Mouse (Mus musculus): ENCODE measurements at regions not wholly inside any gene's neighbourhood (a gene's known extent, or its start where the extent isn't known, plus 50 kb on each side); places are given as distances from the start of the nearest gene placed in this dataset.

DNA sequence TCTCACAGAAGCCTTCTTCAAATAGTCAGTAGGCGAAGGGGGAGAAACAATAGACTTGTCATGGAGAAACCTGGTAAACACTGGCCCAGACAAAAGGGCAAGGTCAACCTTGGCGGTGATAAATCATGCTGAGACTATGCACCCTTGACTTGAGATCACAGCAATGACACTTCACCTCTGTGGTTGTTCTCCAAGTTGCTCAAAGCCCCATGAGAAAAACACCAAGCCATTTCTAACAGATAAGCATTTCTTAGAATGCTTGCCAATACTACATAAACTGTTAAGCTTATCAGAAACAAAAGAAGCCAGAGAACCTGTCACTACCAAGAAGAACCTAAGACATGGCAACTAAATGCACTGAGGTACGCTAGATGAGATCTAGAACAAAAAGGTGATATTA is 165.0 kb upstream of the Cdkn2b start:
- H3K36me3 ChIP-seq (ENCODE audit: control insufficient read depth, insufficient read depth), result no peaks in the 10 kb centered on the region
- no peak overlapping the region for H3K4me2 ChIP-seq (ENCODE audit: low read depth)
- H3ac ChIP-seq (ENCODE audit: control insufficient read depth, insufficient read length), result no peak overlapping the region
- H3K27me3 ChIP-seq (ENCODE audit: control insufficient read depth, insufficient read depth, insufficient read length), result no peaks in the 10 kb centered on the region
- H3K79me2 ChIP-seq (ENCODE audit: control insufficient read depth, insufficient read depth), result no peaks in the 10 kb centered on the region
- TF ChIP-seq POLR2A (IDR thresholded peaks at IDR 0.05; ENCODE audit: insufficient read length, low read depth) (no peak), TCF3 (IDR thresholded peaks at IDR 0.05; ENCODE audit: insufficient read length, low read depth) (no peak), MAX (IDR thresholded peaks at IDR 0.05; ENCODE audit: low read depth) (no peak), TCF12 (IDR thresholded peaks at IDR 0.05; ENCODE audit: insufficient read depth, poor library complexity, severe bottlenecking) (no peak), SRF (IDR thresholded peaks at IDR 0.05; ENCODE audit: control insufficient read depth, insufficient read length, low read depth) (no peak), POLR2AphosphoS2 (IDR thresholded peaks at IDR 0.05; ENCODE audit: insufficient read length, low read depth) (no peak), REST (IDR thresholded peaks at IDR 0.05; ENCODE audit: insufficient read depth, insufficient read length) (no peak), E2F4 (IDR thresholded peaks at IDR 0.05; ENCODE audit: insufficient read depth) (no peak), MYOD1 (IDR thresholded peaks at IDR 0.05; ENCODE audit: control insufficient read depth in 1 of 3, insufficient read length in 2 of 3, low read depth in 2 of 3) (no peak), CEBPB (IDR thresholded peaks at IDR 0.05; ENCODE audit: insufficient read depth, poor library complexity, severe bottlenecking) (no peak)
- no peak overlapping the region for H3K4me3 ChIP-seq

DNA sequence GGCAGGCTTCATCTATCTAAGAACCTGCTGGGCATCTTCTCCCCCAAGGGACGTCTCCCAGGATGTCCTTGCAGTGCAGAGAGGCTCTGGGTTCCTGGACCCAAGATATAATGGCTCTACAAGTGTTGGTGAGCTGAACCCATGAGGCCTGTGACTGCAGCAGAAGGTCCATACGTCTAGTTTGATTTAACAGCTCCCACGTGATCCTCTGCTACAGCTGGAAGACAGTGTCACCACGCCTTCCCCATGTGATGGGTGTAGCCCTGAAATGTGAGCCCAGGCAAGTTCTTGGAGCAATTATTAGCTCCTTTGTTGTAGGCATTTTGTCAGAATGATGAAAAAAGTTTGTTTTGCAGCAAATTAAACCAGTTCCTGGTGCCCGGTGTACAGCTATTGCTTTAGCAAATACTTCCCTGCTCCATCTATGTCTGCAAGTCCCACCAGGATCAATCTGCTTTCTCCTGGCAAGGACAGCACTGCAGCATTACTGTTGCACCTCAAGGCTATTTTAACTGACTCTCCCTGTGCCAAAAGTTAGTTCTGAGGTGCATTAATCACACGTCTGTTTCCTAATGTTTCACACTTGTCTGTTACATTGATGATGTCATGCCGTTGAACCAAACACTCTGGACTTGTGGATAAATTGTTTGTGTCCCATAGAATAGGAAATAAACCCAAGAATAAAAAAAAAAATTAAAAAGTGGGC is 164.2 kb upstream of the Cdkn2b start:
- H3K4me3 ChIP-seq, result no peak overlapping the region
- H3K79me2 ChIP-seq (ENCODE audit: control insufficient read depth, insufficient read depth), result no peaks in the 10 kb centered on the region
- H3K27me3 ChIP-seq (ENCODE audit: control insufficient read depth, insufficient read depth, insufficient read length), result no peaks in the 10 kb centered on the region
- no peaks in the 10 kb centered on the region for H3K36me3 ChIP-seq (ENCODE audit: control insufficient read depth, insufficient read depth)
- H3K4me2 ChIP-seq (ENCODE audit: low read depth), result no peak overlapping the region
- H3ac ChIP-seq (ENCODE audit: control insufficient read depth, insufficient read length), result no peak overlapping the region
- TF ChIP-seq CEBPB (IDR thresholded peaks at IDR 0.05; ENCODE audit: insufficient read depth, poor library complexity, severe bottlenecking) (no peak), POLR2AphosphoS2 (IDR thresholded peaks at IDR 0.05; ENCODE audit: insufficient read length, low read depth) (no peak), E2F4 (IDR thresholded peaks at IDR 0.05; ENCODE audit: insufficient read depth) (no peak), POLR2A (IDR thresholded peaks at IDR 0.05; ENCODE audit: insufficient read length, low read depth) (no peak), MYOG (IDR thresholded peaks at IDR 0.05; ENCODE audit: control insufficient read depth in 1 of 3, insufficient read depth in 1 of 3, insufficient read length in 2 of 3, low read depth in 2 of 3) (no peak), MAX (IDR thresholded peaks at IDR 0.05; ENCODE audit: low read depth) (no peak), REST (IDR thresholded peaks at IDR 0.05; ENCODE audit: insufficient read depth, insufficient read length) (no peak), USF1 (IDR thresholded peaks at IDR 0.05; ENCODE audit: low read depth) (no peak), TCF12 (IDR thresholded peaks at IDR 0.05; ENCODE audit: insufficient read depth, poor library complexity, severe bottlenecking) (no peak), MYOD1 (IDR thresholded peaks at IDR 0.05; ENCODE audit: control insufficient read depth in 1 of 3, insufficient read length in 2 of 3, low read depth in 2 of 3) (no peak), SRF (IDR thresholded peaks at IDR 0.05; ENCODE audit: control insufficient read depth, insufficient read length, low read depth) (no peak), TCF3 (IDR thresholded peaks at IDR 0.05; ENCODE audit: insufficient read length, low read depth) (no peak)

GRCm38 (mm10) chr4:89471426-89471825 is 160.6 kb upstream of the Cdkn2b start:
- no peak for TF ChIP-seq USF1 (IDR thresholded peaks at IDR 0.05; ENCODE audit: low read depth)
- no peak for TF ChIP-seq TCF12 (IDR thresholded peaks at IDR 0.05; ENCODE audit: insufficient read depth, poor library complexity, severe bottlenecking)
- no peak for TF ChIP-seq MYOD1 (IDR thresholded peaks at IDR 0.05; ENCODE audit: control insufficient read depth in 1 of 3, insufficient read length in 2 of 3, low read depth in 2 of 3)
- TF ChIP-seq MAX (IDR thresholded peaks at IDR 0.05; ENCODE audit: low read depth), result no peak
- no peak for TF ChIP-seq REST (IDR thresholded peaks at IDR 0.05; ENCODE audit: insufficient read depth, insufficient read length)
- no peak for TF ChIP-seq MYOG (IDR thresholded peaks at IDR 0.05; ENCODE audit: control insufficient read depth in 1 of 3, insufficient read depth in 1 of 3, insufficient read length in 2 of 3, low read depth in 2 of 3)
- TF ChIP-seq POLR2AphosphoS2 (IDR thresholded peaks at IDR 0.05; ENCODE audit: insufficient read length, low read depth), result no peak
- TF ChIP-seq SRF (IDR thresholded peaks at IDR 0.05; ENCODE audit: control insufficient read depth, insufficient read length, low read depth), result no peak
- no peak for TF ChIP-seq TCF3 (IDR thresholded peaks at IDR 0.05; ENCODE audit: insufficient read length, low read depth)
- no peak for TF ChIP-seq POLR2A (IDR thresholded peaks at IDR 0.05; ENCODE audit: insufficient read length, low read depth)
- no peak for TF ChIP-seq E2F4 (IDR thresholded peaks at IDR 0.05; ENCODE audit: insufficient read depth)
- Histone ChIP-seq H3K36me3 (ENCODE audit: control insufficient read depth, insufficient read depth) (no peaks in the 10 kb centered on the region), H3ac (ENCODE audit: control insufficient read depth, insufficient read length) (no peak overlapping the region), H3K4me2 (ENCODE audit: low read depth) (no peak overlapping the region), H3K4me3 (no peak overlapping the region), H3K27me3 (ENCODE audit: control insufficient read depth, insufficient read depth, insufficient read length) (no peaks in the 10 kb centered on the region), H3K79me2 (ENCODE audit: control insufficient read depth, insufficient read depth) (no peaks in the 10 kb centered on the region)

DNA sequence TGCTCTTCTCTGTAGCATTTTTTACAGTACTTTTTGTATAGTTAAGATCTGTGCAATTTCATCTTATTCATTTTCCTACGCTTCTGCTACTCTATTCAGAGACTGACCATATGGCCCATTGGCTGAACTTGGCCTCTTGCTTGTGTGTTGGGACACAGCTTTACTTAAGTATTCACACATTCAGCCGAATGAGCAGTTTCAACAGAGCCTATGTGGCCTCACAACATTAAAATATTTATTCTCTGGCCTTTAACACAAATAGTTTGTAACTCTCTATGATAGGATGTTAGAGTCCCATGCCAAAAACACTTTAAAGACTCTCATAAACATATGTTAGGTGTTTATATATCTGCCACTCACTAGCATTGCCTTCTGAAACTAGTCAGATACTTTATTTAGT is 159.9 kb upstream of the Cdkn2b start:
- no peaks in the 10 kb centered on the region for H3K79me2 ChIP-seq (ENCODE audit: control insufficient read depth, insufficient read depth)
- H3K4me2 ChIP-seq (ENCODE audit: low read depth), result no peak overlapping the region
- H3K27me3 ChIP-seq (ENCODE audit: control insufficient read depth, insufficient read depth, insufficient read length), result no peaks in the 10 kb centered on the region
- TF ChIP-seq MAX (IDR thresholded peaks at IDR 0.05; ENCODE audit: low read depth) (no peak), TCF12 (IDR thresholded peaks at IDR 0.05; ENCODE audit: insufficient read depth, poor library complexity, severe bottlenecking) (no peak), POLR2A (IDR thresholded peaks at IDR 0.05; ENCODE audit: insufficient read length, low read depth) (no peak), MYOG (IDR thresholded peaks at IDR 0.05; ENCODE audit: control insufficient read depth in 1 of 3, insufficient read depth in 1 of 3, insufficient read length in 2 of 3, low read depth in 2 of 3) (no peak), CEBPB (IDR thresholded peaks at IDR 0.05; ENCODE audit: insufficient read depth, poor library complexity, severe bottlenecking) (no peak), E2F4 (IDR thresholded peaks at IDR 0.05; ENCODE audit: insufficient read depth) (no peak), POLR2AphosphoS2 (IDR thresholded peaks at IDR 0.05; ENCODE audit: insufficient read length, low read depth) (no peak), SRF (IDR thresholded peaks at IDR 0.05; ENCODE audit: control insufficient read depth, insufficient read length, low read depth) (no peak), REST (IDR thresholded peaks at IDR 0.05; ENCODE audit: insufficient read depth, insufficient read length) (no peak), USF1 (IDR thresholded peaks at IDR 0.05; ENCODE audit: low read depth) (no peak), MYOD1 (IDR thresholded peaks at IDR 0.05; ENCODE audit: control insufficient read depth in 1 of 3, insufficient read length in 2 of 3, low read depth in 2 of 3) (no peak), TCF3 (IDR thresholded peaks at IDR 0.05; ENCODE audit: insufficient read length, low read depth) (no peak)
- H3ac ChIP-seq (ENCODE audit: control insufficient read depth, insufficient read length), result no peak overlapping the region
- no peak overlapping the region for H3K4me3 ChIP-seq
- no peaks in the 10 kb centered on the region for H3K36me3 ChIP-seq (ENCODE audit: control insufficient read depth, insufficient read depth)

Data from myocyte (in vitro differentiated cells).